Mouse (Mus musculus): ENCODE measurements around the gene Foxi1.

Foxi1 gene

DNA sequence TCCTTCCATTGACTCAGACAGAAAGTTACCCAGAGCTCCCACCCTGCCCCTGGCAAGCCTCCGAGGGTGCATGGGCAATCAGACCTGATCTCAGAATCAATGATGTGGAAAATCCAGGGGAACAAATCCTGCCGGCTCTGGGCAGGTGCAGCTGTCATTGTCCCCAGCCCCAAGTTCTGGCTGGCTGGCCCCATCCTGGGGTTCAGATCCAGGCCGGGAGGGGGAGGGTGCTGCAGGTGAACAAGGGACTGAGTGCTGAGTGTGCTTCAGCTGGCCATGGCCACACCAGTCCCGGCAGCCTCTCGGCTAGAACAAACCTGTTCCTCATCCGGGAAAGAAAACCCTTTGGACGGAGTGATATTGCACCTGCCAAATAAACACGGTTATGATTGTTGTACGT, 49.0 kb downstream of the Foxi1 start:
- no peak for DNase-seq (ENCODE audit: low read depth)

DNA sequence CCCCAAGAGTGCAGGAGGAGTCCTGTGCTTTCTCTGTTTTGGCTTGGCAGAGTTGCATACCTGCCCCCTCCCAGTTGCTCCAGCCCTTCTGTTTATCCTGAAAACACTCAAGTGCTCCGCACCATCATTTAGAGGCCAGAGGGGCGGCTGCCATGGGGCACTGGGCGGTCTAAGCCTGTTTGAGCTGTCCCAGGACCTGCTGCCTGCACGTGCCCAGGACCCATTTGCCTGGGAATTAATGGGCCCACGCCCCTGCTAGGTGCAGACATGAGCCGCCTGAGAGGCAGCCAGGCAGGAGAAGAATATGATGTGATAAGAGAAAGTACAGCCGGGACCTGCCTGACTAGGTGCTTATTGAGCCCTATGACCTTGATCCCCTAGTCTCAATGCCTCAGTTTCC, 52.7 kb downstream of the Foxi1 start:
- DNase-seq (ENCODE audit: low read depth) = no peak
